ENCODE assay signal across 9 mouse cellular contexts in genomic region chr5:108029968-108030367, GRCm38 (mm10). TPM values are rescaled to one million over a fixed set of nuclear protein-coding genes. Genes with fewer than 3 reads are reported as not detected.
DNase-seq lines count a peak whose midpoint lies in the region; ATAC-seq and TF ChIP-seq lines count a peak whose summit lies in the region.
"Had no signal": no experiment of that assay in that cellular context is flagged by ENCODE, and none has a peak within 500 bp of the region (broad histone marks: within the 10 kb centered on the region; RNA-seq: fewer than 3 reads in every experiment).

No protein-coding gene starts in this region.

- no peak for ATAC-seq in liver, embryonic 13.5 days (ENCODE audit: low read depth)
- ATAC-seq in midbrain, embryonic 13.5 days = no peak
- no peak for ATAC-seq in activated CD4-positive, CD25-positive, alpha-beta regulatory T cell, adult 4 months

- peak; percentile 35 for DNase-seq in adrenal gland, postnatal 14 days
- no peak for DNase-seq in adrenal gland, postnatal 4 days (ENCODE audit: low spot score in 2 of 2)
- peak; percentile 20 for DNase-seq in layer of hippocampus, adult 11-12 months (ENCODE audit: low spot score)
- DNase-seq in layer of hippocampus, adult 9-11 months = no peak
- no peak for DNase-seq in ES-E14 (ENCODE audit: low read depth, low spot score)
- DNase-seq in liver, embryonic 13.5 days = no peak

- H3K27ac ChIP-seq in ES-E14 (ENCODE audit: insufficient read depth, low read depth, low read length, poor library complexity, severe bottlenecking) = no peak overlapping the region
- peak overlapping the region; percentile 67; the same call in 1 of the 2 replicates for H3K27ac ChIP-seq in liver, embryonic 13.5 days
- H3K27ac ChIP-seq in midbrain, embryonic 13.5 days = no peak overlapping the region
- H3K27ac ChIP-seq: embryonic facial prominence, embryonic 12.5 days had no signal

- in situ Hi-C loops in ES-E14 (cut with MboI; ENCODE audit: low sequenced_read_pairs in 2 of 2, unreplicated experiment in 2 of 2) = loop anchor here in 1 of 2 experiments (10.0 kb wide), 2 partner anchors 115 to 145 kb away; no protein-coding TSS in a partner anchor

- 55% methylated on average over 2 of the region's 2 CpGs for WGBS in liver, embryonic 13.5 days (ENCODE audit: insufficient replicate concordance)
- WGBS in midbrain, embryonic 13.5 days = 80% methylated on average over 2 of the region's 2 CpGs

- no peak overlapping the region for H3K4me2 ChIP-seq in liver, embryonic 13.5 days
- no peak overlapping the region for H3K4me2 ChIP-seq in midbrain, embryonic 13.5 days (replicated peaks)
- H3K4me2 ChIP-seq: embryonic facial prominence, embryonic 12.5 days had no signal

- no peak overlapping the region for H3K4me3 ChIP-seq in ES-E14 (ENCODE audit: insufficient read depth in 1 of 2, low read depth in 1 of 2, low read length in 2 of 2, poor library complexity in 1 of 2, severe bottlenecking in 1 of 2)
- H3K4me3 ChIP-seq in liver, embryonic 13.5 days (replicated peaks) = no peak overlapping the region
- H3K4me3 ChIP-seq in midbrain, embryonic 13.5 days (replicated peaks) = no peak overlapping the region
- H3K4me3 ChIP-seq: embryonic facial prominence, embryonic 12.5 days had no signal

- no peaks in the 10 kb centered on the region for H3K9me3 ChIP-seq in ES-E14 (ENCODE audit: control insufficient read depth, insufficient read depth, low read depth, low read length)
- H3K9me3 ChIP-seq in liver, embryonic 13.5 days (replicated peaks) = no peaks in the 10 kb centered on the region
- H3K9me3 ChIP-seq in midbrain, embryonic 13.5 days = no peaks in the 10 kb centered on the region
- H3K9me3 ChIP-seq: embryonic facial prominence, embryonic 12.5 days had no signal

- H3K36me3 ChIP-seq in ES-E14 (ENCODE audit: control insufficient read depth, insufficient read depth, low read length, poor library complexity, severe bottlenecking) = no peaks in the 10 kb centered on the region
- no peaks in the 10 kb centered on the region for H3K36me3 ChIP-seq in liver, embryonic 13.5 days
- H3K36me3 ChIP-seq in midbrain, embryonic 13.5 days = no peaks in the 10 kb centered on the region
- H3K36me3 ChIP-seq: embryonic facial prominence, embryonic 12.5 days had no signal

- no peaks in the 10 kb centered on the region for H3K27me3 ChIP-seq in liver, embryonic 13.5 days
- no peaks in the 10 kb centered on the region for H3K27me3 ChIP-seq in midbrain, embryonic 13.5 days
- H3K27me3 ChIP-seq: embryonic facial prominence, embryonic 12.5 days had no signal

- H3K4me1 ChIP-seq in ES-E14 (ENCODE audit: control insufficient read depth in 2 of 2, insufficient read depth in 2 of 2, low read length in 2 of 2, poor library complexity in 1 of 2) = no peaks in the 10 kb centered on the region
- H3K4me1 ChIP-seq in liver, embryonic 13.5 days (replicated peaks) = peaks cover 33% of the 10 kb centered on the region
- no peaks in the 10 kb centered on the region for H3K4me1 ChIP-seq in midbrain, embryonic 13.5 days (replicated peaks)
- H3K4me1 ChIP-seq: embryonic facial prominence, embryonic 12.5 days had no signal

- no peak overlapping the region for H3K9ac ChIP-seq in ES-E14 (ENCODE audit: insufficient read depth, low read depth, low read length, poor library complexity, severe bottlenecking)
- H3K9ac ChIP-seq in liver, embryonic 13.5 days = no peak overlapping the region
- no peak overlapping the region for H3K9ac ChIP-seq in midbrain, embryonic 13.5 days (replicated peaks)
- H3K9ac ChIP-seq: embryonic facial prominence, embryonic 12.5 days had no signal

TF ChIP-seq in ES-E14, 5 proteins besides CTCF, POLR2A, EP300 and RAD21:
- TF ChIP-seq ZC3H11A (IDR thresholded peaks at IDR 0.05; ENCODE audit: borderline replicate concordance, low read depth, low read length) (peak; percentile 50; the same call in 1 of the 2 replicates), ZNF384 (IDR thresholded peaks at IDR 0.05; ENCODE audit: low read depth, low read length) (no peak)

RNA-seq across cellular contexts. Expression of gene Mtf2, which starts 35.5 kb away (rescaled TPM):
- 22.7 and 27.9 TPM in 2 replicates for total RNA-seq in adrenal gland, postnatal 14 days (2021)
- total RNA-seq in adrenal gland, postnatal 4 days (2021) = 10 to 100 TPM; 45.8 to 47.8 TPM
- total RNA-seq in ES-E14 (2012; rRNA removed) = 236 and 242 TPM in 2 replicates
- 46.4 and 50.5 TPM in 2 replicates for polyA plus RNA-seq in liver, embryonic 13.5 days (2015; fragmentation: Nextera tagmentation; extraction: Ambion mirVana)
- polyA plus RNA-seq in midbrain, embryonic 13.5 days (2015; fragmentation: Nextera tagmentation; extraction: Ambion mirVana) = 140 and 146 TPM in 2 replicates
- polyA plus RNA-seq in activated CD4-positive, CD25-positive, alpha-beta regulatory T cell, adult 4 months (2017; shearing (Covaris generic)) = 10 to 100 TPM; 48.3 to 52.9 TPM

RNA-seq across cellular contexts. Expression of gene Fam69a, which starts 43.1 kb away (rescaled TPM):
- total RNA-seq in adrenal gland, postnatal 14 days (2021) = 15.5 and 18.4 TPM in 2 replicates
- total RNA-seq in adrenal gland, postnatal 4 days (2021) = 10 to 100 TPM in 1 of 2 experiments, 1 to 10 TPM in 1; 9.8 to 10.1 TPM
- 7.5 and 7.6 TPM in 2 replicates for total RNA-seq in ES-E14 (2012; rRNA removed)
- 11.3 and 11.6 TPM in 2 replicates for polyA plus RNA-seq in liver, embryonic 13.5 days (2015; fragmentation: Nextera tagmentation; extraction: Ambion mirVana)
- polyA plus RNA-seq in midbrain, embryonic 13.5 days (2015; fragmentation: Nextera tagmentation; extraction: Ambion mirVana) = 36.0 and 38.7 TPM in 2 replicates
- polyA plus RNA-seq in activated CD4-positive, CD25-positive, alpha-beta regulatory T cell, adult 4 months (2017; shearing (Covaris generic)) = 10 to 100 TPM; 61.9 to 92.8 TPM

Comparison
In these comparisons a context has a peak if more than half of its experiments do, and no peak if none do; other contexts are left out.
1. DNase-seq: peak in adrenal gland, postnatal 14 days (single experiment) and layer of hippocampus, adult 11-12 months (single experiment); none in adrenal gland, postnatal 4 days (0 of 2), layer of hippocampus, adult 9-11 months (single experiment), ES-E14 (single experiment) and liver, embryonic 13.5 days (single experiment).